Mouse (Mus musculus): ENCODE measurements around the gene Tas2r121.
"Not testable (repeated sequence)": the region's sequence is repeated elsewhere in the genome, so short reads cannot be mapped to it uniquely, and the experiment has no call there.

Gene Tas2r121

GRCm38 (mm10) chr6:132700907-132701306, at the start of gene Tas2r121:
Gene Tas2r121 (minus strand): TSS chr6:132701007.
- no peak for DNase-seq

- DNase-seq: no peak
Observed at GRCm38 (mm10) chr6:132750206-132750605, 49.4 kb upstream of the Tas2r121 start.

GRCm38 (mm10) chr6:132737935-132738334, 37.1 kb upstream of the Tas2r121 start, which contains the start of gene Tas2r115:
Gene Tas2r115 (minus strand): TSS chr6:132738035.
- no peak for DNase-seq

GRCm38 (mm10) chr6:132711828-132712227, 11.0 kb upstream of the Tas2r121 start, which contains the start of gene Tas2r122:
Gene Tas2r122 (minus strand): TSS chr6:132711928.
- DNase-seq: no peak

GRCm38 (mm10) chr6:132691596-132691995, 9.2 kb downstream of the Tas2r121 start:
- not testable (repeated sequence) for DNase-seq

- no peak for DNase-seq
Observed at GRCm38 (mm10) chr6:132656653-132657052, 44.2 kb downstream of the Tas2r121 start, which contains the start of gene Tas2r120. Gene Tas2r120 (plus strand): TSS chr6:132656953.

- no peak for DNase-seq
Observed at GRCm38 (mm10) chr6:132651426-132651825, 49.4 kb downstream of the Tas2r121 start, which contains the start of gene A630073D07Rik. Gene A630073D07Rik (minus strand): TSS chr6:132651526.
